Mouse (Mus musculus) stomach, embryonic 14.5 days (tissue): ENCODE measurements around the gene Gm45233. TPM values are rescaled to one million over a fixed set of nuclear protein-coding genes. Genes with fewer than 3 reads are reported as not detected.
"Not testable (repeated sequence)": the region's sequence is repeated elsewhere in the genome, so short reads cannot be mapped to it uniquely, and the experiment has no call there.

Experiments
- ATAC-seq: fragments of 200-750 bp; cut with Nextera tagmentation; 2 replicates; pipeline ENCODE4 v1.8.0; 2017; ENCODE audit warnings: low read depth, moderate TSS enrichment; ENCODE audit not compliant: insufficient number of reproducible peaks, insufficient read depth, low FRiP score
- H3K27ac ChIP-seq: fragments of 300-500 bp; sonication (generic); 2 replicates; pipeline ENCODE4 v1.5.1; 2014; ENCODE audit warnings: mild to moderate bottlenecking, low read length, moderate library complexity, mixed read lengths
- H3K27me3 ChIP-seq: fragments of 300-500 bp; sonication (generic); 2 replicates; pipeline ENCODE4 v1.6.1; 2014; ENCODE audit warnings: low read length, control low read depth, mixed read lengths; ENCODE audit not compliant: control insufficient read depth, insufficient read depth
- H3K36me3 ChIP-seq: fragments of 300-500 bp; sonication (generic); 2 replicates; pipeline ENCODE4 v1.6.1; 2014; ENCODE audit warnings: mild to moderate bottlenecking, control low read depth, low read length, moderate library complexity, mixed read lengths; ENCODE audit not compliant: control insufficient read depth, insufficient read depth
- H3K4me1 ChIP-seq: fragments of 300-500 bp; sonication (generic); 2 replicates; pipeline ENCODE4 v1.6.1; 2014; ENCODE audit warnings: low read length, control low read depth, mixed read lengths; ENCODE audit not compliant: control insufficient read depth, insufficient read depth
- H3K4me2 ChIP-seq: fragments of 300-500 bp; sonication (generic); replicated peaks from 2 replicates; pipeline ENCODE4 v1.6.1; 2014; ENCODE audit warnings: low read depth, low read length, control low read depth
- H3K4me3 ChIP-seq: fragments of 300-500 bp; sonication (generic); 2 replicates; pipeline ENCODE4 v1.5.1; 2014; ENCODE audit warnings: low read depth, low read length, control low read depth
- H3K9ac ChIP-seq: fragments of 300-500 bp; sonication (generic); replicated peaks from 2 replicates; pipeline ENCODE4 v1.6.1; 2014; ENCODE audit warnings: low read depth, mild to moderate bottlenecking, control low read depth, low read length, moderate library complexity, mixed read lengths
- H3K9me3 ChIP-seq: fragments of 300-500 bp; sonication (generic); 2 replicates; pipeline ENCODE4 v1.6.1; 2016; ENCODE audit warnings: low read depth, low read length, control low read depth; ENCODE audit not compliant: control insufficient read depth
- WGBS: fragments of 180-500 bp; shearing (Covaris S2); extraction: QIAGEN DNeasy Blood & Tissue Kit; methylation state at CpG from one replicate; pipeline ENCODE4 v1.1.7; 2014; 5-methylcytosine and 5-hydroxymethylcytosine counted together
- polyA plus RNA-seq: library from polyadenylated mRNA; unstranded; fragments of >200 nt; fragmentation: Nextera tagmentation; extraction: Ambion mirVana; gene quantifications from 2 replicates; pipeline ENCODE4 v1.2.1, GENCODE M21; 2014

The Gm45233 gene
- polyA plus RNA-seq = 0.30 and 0.46 TPM in 2 replicates

DNA sequence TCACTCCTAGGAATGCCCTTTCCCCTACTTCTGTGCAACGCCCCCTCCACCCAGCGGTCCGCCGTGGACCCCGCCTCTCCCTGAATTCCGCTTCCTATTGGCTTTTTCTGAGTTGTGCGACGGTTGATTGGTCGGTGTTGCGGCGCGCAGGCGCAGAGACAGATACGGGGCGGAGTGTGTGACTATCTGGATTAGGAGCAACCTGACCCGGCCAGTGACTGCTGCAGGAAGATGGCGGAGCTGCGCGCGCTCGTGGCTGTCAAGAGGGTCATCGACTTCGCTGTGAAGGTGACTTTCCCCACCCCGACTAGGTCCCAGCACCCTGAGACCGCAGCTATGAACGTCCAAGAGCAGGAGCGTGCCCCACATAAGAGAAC is at the start of gene Gm45233, which contains the start of gene Etfb:
Gene Gm45233, plus strand, starts transcription at position 212 of the 377 bp plus-strand sequence.
Gene Etfb, plus strand, starts transcription at position 167 of the 377 bp plus-strand sequence.
- Histone ChIP-seq H3K27ac (peak within 1 kb of the TSS; percentile 95), H3K4me1 (peaks cover 12% of the 10 kb centered on the region), H3K4me2 (peak within 1 kb of the TSS; percentile 92), H3K9ac (peak within 1 kb of the TSS; percentile 48), H3K4me3 (peak within 1 kb of the TSS; percentile 53), H3K9me3 (no peaks in the 10 kb centered on the region), H3K27me3 (no peaks in the 10 kb centered on the region), H3K36me3 (no peaks in the 10 kb centered on the region)
- WGBS = under 1% methylated on average over 27 of the region's 27 CpGs
- peak; percentile 95 for ATAC-seq

DNA sequence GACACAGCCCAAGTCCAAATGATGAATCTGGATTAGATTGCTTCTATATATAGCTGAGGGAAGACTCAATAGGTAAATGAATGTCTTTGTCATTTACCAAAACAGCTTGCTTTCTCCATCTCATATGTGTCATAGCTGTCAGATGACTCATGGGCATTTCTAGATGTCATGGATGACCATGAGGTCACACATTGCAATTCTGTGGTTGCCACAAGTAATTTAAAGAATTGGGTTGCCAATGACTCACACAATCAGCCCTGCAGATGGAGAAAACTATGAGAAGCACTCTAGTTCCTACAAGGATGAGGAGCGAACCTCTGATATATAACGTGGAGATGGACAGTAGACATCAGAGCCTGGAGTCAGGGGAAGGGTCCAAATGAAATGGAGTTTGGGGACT is 44.4 kb upstream of the Gm45233 start:
- Histone ChIP-seq H3K27ac (no peak overlapping the region), H3K4me2 (no peak overlapping the region), H3K9me3 (no peaks in the 10 kb centered on the region), H3K36me3 (no peaks in the 10 kb centered on the region), H3K27me3 (no peaks in the 10 kb centered on the region), H3K4me3 (no peak overlapping the region), H3K4me1 (no peaks in the 10 kb centered on the region), H3K9ac (no peak overlapping the region)
- no peak for ATAC-seq
- WGBS = 84% methylated on average over 2 of the region's 2 CpGs

DNA sequence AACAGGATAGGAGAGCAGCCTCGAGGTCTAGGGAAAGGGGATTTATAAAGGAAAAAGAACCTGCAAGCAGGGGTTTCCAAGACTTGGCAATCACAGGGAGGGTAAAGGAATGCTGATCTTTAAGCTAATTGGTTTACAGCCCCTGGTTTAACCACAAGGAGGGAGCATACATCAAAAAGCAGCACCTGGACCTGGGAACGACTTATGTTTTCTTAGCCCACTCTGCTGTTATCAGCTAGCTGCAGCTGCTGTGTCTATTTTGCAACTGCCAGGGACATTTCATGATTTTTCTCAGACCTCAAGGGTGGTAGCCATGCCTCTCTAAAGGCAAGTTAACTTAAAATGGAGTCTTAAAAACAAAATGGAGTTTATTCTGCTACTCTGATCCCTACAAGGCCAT is 41.2 kb upstream of the Gm45233 start:
- no peak for ATAC-seq
- Histone ChIP-seq H3K9me3 (no peaks in the 10 kb centered on the region), H3K9ac (no peak overlapping the region), H3K27ac (no peak overlapping the region), H3K27me3 (no peaks in the 10 kb centered on the region), H3K4me2 (no peak overlapping the region), H3K4me3 (no peak overlapping the region), H3K36me3 (no peaks in the 10 kb centered on the region), H3K4me1 (no peaks in the 10 kb centered on the region)
- 23% methylated on average over 2 of the region's 2 CpGs for WGBS

DNA sequence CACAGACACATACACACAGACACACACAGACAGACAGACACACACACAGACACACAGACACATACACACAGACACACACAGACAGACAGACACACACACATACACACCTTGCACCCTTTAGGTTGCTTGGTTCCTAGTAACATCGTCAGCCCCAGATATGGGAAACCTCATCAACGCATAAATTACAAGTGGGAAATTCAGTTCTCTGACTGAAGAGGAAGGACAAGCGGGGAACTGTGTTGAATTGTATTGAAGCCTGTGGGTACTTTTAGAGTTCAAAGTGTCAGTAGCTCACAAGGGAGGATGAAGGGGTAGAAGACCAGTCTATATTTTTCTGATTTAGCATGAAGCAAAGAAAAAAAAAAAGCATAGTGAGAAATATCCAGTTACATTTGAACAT is 36.4 kb upstream of the Gm45233 start:
- WGBS = 87% methylated on average over 3 of the region's 3 CpGs
- Histone ChIP-seq H3K27me3 (no peaks in the 10 kb centered on the region), H3K4me1 (no peaks in the 10 kb centered on the region), H3K36me3 (no peaks in the 10 kb centered on the region), H3K4me2 (no peak overlapping the region), H3K4me3 (no peak overlapping the region), H3K27ac (no peak overlapping the region), H3K9ac (no peak overlapping the region), H3K9me3 (no peaks in the 10 kb centered on the region)
- ATAC-seq = no peak

DNA sequence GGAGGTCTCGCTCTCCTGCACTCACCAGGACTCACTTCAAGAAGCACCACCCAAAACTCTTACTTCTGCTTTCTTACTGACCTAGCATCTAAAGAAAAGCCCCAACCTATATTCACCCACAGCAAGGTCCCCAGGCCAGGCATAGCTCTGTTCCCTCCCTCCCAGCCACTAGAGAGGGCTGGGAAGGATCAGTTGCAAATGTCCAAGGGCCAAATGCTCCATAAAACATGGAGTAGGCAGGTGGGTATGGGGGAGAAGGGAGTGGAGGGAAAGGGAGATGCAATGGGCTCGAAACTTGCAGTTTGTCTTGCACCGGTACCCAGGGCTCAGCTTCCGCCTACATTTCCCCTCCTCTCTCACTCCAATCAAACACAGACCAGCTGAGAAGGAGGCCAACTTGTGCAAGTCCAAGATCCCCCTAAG is 35.8 kb upstream of the Gm45233 start, which contains the start of gene Siglecg:
Gene Siglecg, plus strand, starts transcription at position 74 of the 423 bp plus-strand sequence.
- no peak within 1 kb of the TSS for H3K4me3 ChIP-seq
- H3K27ac ChIP-seq = no peak within 1 kb of the TSS
- H3K4me2 ChIP-seq = no peak within 1 kb of the TSS
- H3K9me3 ChIP-seq = no peaks in the 10 kb centered on the region
- no peaks in the 10 kb centered on the region for H3K36me3 ChIP-seq
- H3K9ac ChIP-seq = no peak within 1 kb of the TSS
- no peaks in the 10 kb centered on the region for H3K4me1 ChIP-seq
- no peaks in the 10 kb centered on the region for H3K27me3 ChIP-seq
- WGBS = 66% methylated on average over 4 of the region's 4 CpGs
- no peak for ATAC-seq

DNA sequence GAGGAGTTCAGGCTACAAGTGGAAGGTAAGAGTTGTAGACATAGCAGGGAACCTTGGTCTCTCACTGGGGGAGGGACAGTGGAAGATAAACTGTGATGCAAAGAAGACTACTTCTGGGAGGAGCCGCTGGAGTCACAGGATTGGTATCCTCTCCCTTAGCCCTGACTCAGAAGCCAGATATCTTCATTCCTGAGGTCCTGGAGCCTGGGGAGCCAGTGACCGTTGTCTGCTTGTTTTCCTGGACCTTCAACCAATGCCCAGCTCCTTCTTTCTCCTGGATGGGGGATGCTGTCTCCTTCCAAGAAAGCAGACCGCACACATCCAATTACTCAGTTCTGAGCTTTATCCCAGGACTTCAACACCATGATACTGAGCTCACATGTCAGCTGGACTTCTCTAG is 34.8 kb upstream of the Gm45233 start:
- 83% methylated on average over 3 of the region's 3 CpGs for WGBS
- ATAC-seq = no peak
- no peaks in the 10 kb centered on the region for H3K36me3 ChIP-seq
- no peak overlapping the region for H3K4me3 ChIP-seq
- no peaks in the 10 kb centered on the region for H3K4me1 ChIP-seq
- H3K9ac ChIP-seq = no peak overlapping the region
- no peaks in the 10 kb centered on the region for H3K27me3 ChIP-seq
- no peak overlapping the region for H3K27ac ChIP-seq
- no peaks in the 10 kb centered on the region for H3K9me3 ChIP-seq
- no peak overlapping the region for H3K4me2 ChIP-seq

DNA sequence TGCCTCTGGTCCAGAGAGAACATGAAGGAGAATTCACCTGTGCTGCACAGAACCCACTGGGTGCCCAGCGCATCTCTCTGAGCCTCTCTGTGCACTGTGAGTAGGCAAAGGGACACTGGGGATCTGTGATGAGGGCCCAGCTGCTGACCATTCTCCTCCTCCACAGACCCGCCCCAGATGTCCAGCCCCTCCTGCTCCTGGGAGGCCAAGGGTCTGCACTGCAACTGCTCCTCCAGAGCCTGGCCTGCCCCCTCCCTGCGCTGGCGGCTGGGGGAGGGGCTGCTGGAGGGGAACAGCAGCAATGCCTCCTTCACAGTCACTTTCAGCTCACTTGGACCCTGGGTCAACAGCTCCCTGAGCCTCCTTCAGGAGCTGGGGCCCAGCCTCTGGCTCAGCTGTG is 32.2 kb upstream of the Gm45233 start:
- not testable (repeated sequence) for H3K27me3 ChIP-seq, H3K4me3 ChIP-seq, H3K4me2 ChIP-seq, H3K9ac ChIP-seq, H3K9me3 ChIP-seq, H3K27ac ChIP-seq, H3K4me1 ChIP-seq, H3K36me3 ChIP-seq
- 0 out of 2 replicates have a peak, but pooled peaks have one; percentile 23 for ATAC-seq
- WGBS = 31% methylated on average over 4 of the region's 4 CpGs

DNA sequence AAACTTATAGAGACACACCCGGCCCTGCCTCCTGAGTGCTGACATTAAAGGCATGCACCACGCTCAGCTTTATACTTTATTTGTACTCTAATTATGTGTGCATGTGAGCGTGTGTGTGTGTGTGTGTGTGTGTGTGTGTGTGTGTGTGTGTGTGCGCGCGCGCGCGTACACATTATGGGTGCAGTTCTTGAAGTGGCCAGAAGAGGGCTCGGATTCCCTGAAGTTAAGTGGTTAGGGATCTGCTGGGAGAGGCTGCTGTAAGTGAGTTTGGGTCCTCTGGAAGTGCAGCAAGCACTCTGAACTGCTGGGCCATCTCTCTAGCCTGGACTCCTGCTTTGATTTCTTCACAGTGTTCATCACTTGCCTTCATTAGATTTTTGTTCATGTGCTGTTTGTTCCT is 26.6 kb upstream of the Gm45233 start:
- no peak for ATAC-seq
- no peaks in the 10 kb centered on the region for H3K4me1 ChIP-seq
- 83% methylated on average over 10 of the region's 10 CpGs for WGBS
- no peaks in the 10 kb centered on the region for H3K27me3 ChIP-seq
- no peak overlapping the region for H3K27ac ChIP-seq
- H3K36me3 ChIP-seq = no peaks in the 10 kb centered on the region
- no peak overlapping the region for H3K4me2 ChIP-seq
- no peak overlapping the region for H3K4me3 ChIP-seq
- H3K9ac ChIP-seq = no peak overlapping the region
- no peaks in the 10 kb centered on the region for H3K9me3 ChIP-seq

DNA sequence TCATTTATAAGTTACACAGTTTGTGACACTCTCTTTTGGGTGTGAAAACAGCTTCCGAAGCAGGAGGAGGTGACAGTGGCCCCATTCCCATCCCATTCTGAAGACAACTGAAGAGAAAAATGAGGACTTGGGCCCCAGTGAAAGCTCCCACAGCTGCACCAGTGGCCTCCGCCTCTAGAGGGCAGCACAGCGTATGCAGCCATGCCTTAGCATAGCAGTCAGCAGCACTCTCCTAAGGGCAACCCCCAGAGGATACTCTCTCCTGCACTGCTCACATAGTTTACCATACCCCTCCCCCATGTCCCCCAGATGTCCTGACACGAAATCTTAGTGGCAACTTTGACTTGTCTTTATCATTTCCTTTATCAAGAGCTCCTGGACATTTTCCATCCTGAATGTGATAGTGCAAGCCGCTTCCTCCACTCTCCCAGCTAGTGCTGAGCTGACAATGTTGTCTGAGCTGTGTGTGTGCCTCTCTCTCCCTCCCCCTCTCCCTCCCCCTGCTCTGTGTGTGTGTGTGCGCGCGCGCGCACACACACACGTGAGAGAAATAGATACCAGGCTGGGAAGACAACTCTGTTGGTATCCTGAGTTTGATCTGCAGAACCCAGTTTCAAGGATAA is 20.8 kb upstream of the Gm45233 start:
- Histone ChIP-seq H3K27ac (no peak overlapping the region), H3K4me1 (no peaks in the 10 kb centered on the region), H3K4me3 (no peak overlapping the region), H3K9me3 (no peaks in the 10 kb centered on the region), H3K9ac (no peak overlapping the region), H3K36me3 (no peaks in the 10 kb centered on the region), H3K4me2 (no peak overlapping the region; the same call in 1 of the 2 replicates), H3K27me3 (no peaks in the 10 kb centered on the region)
- WGBS = 8% methylated on average over 11 of the region's 11 CpGs
- peak; percentile 78; the same call in 1 of the 2 replicates for ATAC-seq
